Mouse (Mus musculus) ovary, postnatal 36 days (tissue): ENCODE measurements at regions not wholly inside any gene's neighbourhood (a gene's known extent, or its start where the extent isn't known, plus 50 kb on each side); places are given as distances from the start of the nearest gene placed in this dataset.

Experiments used
- DNase-seq: peaks from one replicate; pipeline ENCODE4 v3.0.0; 2022; ENCODE audit warnings: low spot score, mixed read lengths

DNA sequence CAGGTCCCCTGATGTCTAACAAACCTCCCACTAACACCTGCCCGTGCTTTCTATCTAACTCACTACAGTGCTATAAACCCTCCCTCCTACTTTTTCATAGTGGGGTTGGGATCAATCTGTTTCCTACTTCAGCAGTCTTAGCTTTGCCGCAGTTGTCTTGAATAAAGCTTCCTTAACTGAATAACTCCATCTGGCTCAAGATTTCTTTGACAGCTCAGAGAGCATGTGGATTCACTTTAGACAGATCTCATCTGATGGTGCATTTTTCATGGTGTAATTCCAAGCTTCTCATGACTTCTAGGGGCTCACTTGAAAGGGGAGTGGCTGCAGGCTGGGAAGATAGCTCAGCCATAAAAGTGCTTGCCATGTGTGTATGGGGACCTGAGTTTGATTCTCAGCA, 313.2 kb upstream of the Dpyd start:
- DNase-seq = no peak

DNA sequence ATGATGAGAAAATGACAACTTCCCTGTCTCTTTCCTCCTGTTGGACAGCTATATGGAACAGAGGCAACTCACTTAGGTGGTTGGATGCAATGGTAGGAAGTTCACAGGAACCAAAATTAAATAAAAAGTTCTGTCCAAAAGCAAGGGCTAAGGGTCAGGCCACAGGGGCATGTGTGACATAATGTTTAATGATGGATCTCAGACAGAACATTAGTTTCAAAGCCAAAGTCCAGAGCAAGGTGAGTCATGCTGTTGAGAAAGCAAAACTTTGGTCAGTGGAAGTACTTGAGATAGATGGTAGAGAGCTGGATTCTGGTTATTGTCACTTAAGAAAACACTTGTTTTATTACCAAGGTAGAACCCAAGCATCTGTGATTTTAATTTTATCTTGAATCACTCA, 286.0 kb upstream of the Dpyd start:
- DNase-seq = no peak

DNA sequence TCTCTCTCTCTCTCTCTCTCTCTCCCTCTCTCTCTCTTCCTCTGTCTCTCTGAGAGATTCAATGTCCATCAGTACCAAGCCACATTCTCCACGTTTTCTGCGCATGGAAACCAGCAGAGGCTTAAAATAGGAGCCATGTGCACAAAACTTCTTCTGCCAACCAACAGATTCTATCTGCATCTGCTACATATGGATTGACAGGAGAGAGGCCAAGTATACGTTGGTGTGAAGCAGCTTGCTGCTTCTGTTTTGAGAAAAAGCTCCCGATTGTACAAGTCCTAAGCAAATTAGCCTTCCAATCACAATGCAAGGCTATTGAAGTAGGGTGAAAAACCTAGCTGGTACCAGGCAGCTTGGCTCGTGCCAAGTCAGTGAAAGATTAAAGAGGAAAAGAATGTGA, 283.7 kb upstream of the Dpyd start:
- no peak for DNase-seq

GRCm38 (mm10) chr3:118286946-118287345, 275.0 kb upstream of the Dpyd start:
- DNase-seq = peak; percentile 19

- DNase-seq = no peak
These were observed 236.8 kb upstream of the Dpyd start for GRCm38 (mm10) chr3:118325111-118325510.

GRCm38 (mm10) chr3:118328237-118328636, 233.7 kb upstream of the Dpyd start:
- DNase-seq = no peak

DNA sequence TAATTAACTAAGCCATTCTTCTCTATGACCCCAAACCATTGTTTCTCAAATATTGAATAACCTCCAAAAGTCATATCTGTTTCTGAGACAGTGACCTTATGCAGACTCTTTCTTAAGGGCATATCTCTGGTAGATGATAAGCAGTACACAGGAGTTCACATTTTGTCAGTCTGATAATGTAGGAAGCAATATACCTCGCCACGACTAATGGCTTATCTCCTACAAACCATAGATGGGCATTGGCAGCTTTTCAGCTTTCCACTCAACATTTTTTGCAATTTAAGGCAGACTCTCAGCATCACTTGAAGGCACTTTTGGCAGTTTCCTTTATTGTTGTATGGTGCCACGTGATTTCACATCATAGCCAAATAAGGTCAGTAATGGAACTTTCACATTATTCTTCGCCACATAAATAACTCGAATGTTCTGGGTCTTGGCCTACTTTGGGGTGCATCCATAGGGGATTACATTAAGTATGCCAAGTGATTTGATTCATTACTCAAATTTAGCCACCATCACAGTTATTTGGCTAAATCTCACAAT, 232.7 kb upstream of the Dpyd start:
- no peak for DNase-seq

- no peak for DNase-seq
These were observed 230.4 kb upstream of the Dpyd start for GRCm38 (mm10) chr3:118331559-118331958.

GRCm38 (mm10) chr3:118338716-118339115, 223.2 kb upstream of the Dpyd start:
- DNase-seq = no peak

DNA sequence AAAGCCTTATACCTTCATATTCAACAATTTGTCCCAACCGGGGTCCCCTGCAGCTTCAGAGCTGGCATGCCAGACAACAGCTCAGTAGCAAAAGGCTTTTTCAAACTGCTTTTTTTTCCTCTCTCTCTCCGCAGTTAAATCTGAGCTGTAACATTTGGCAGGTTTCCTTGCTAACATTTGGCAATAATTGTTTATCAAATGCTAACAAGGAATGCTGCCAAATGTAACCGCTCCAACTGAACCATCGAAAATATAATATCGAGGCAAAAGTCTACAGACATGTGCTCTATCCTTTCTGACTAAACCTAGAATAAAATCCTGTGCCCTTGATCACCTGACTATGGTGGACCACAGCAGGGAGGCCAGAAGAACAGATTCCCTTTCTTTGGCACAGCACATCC, 200.2 kb upstream of the Dpyd start:
- DNase-seq = no peak
